Mouse (Mus musculus) liver, postnatal 0 days (tissue): ENCODE data around the gene Usp29.

Experiments
- CTCF ChIP-seq: sonication (generic); IDR thresholded peaks from 2 replicates; pipeline ENCODE4 v1.5.1; 2016; ENCODE audit warnings: antibody characterized with exemption, low read depth
- EP300 ChIP-seq: IDR thresholded peaks from 2 replicates; pipeline ENCODE4 v1.6.1; 2016; ENCODE audit warnings: antibody characterized with exemption, low read depth, mild to moderate bottlenecking

DNA sequence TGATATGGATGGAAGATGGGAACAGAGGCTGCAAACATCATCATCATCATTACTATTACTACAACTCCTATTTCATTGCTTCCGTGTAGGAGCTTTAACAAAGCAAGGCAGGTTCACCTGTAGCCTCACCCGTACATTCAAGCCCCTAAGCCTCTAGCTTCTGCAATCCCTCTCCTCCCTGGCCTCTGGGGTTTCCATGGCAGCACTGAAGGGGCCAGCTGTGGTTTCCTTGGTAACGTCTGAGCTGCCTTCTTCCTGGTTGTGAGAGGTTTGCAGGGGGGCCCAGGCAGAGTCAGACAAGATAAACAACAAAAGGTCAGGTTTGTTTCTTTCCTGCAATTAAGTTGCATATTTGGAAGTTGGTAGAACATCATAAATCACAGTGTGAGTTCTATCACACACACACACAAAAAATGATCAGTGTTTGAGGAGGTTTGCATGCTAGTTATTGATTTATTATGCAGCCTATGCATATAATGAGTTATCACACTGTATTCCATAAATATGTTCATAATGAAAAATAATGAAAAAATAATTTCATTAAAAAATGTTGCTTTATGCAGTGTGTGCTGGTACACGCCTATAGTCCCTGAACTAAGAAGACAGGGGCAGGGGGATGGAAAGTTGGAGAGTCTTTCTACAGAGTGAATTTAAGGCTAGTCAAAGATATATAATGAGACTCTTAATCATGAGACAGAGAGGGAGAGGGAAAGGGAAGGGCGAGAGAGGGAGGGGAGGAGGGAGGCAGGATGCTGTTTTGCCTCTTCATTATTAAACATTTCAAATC is 121.5 kb downstream of the Usp29 start:
- TF ChIP-seq EP300: no peak
- no peak for TF ChIP-seq CTCF
